Mouse (Mus musculus) intestine, postnatal 0 days (tissue): ENCODE results near the gene Epha2. TPM values are rescaled to one million over a fixed set of nuclear protein-coding genes. Genes with fewer than 3 reads are reported as not detected.
A peak's percentile ranks its signal among the peaks of the same experiment; 100 is the strongest.

Experiments used
- ATAC-seq: fragments of 200-750 bp; cut with Nextera tagmentation; 2 replicates; pipeline ENCODE4 v1.8.0; 2017; ENCODE audit warnings: mild to moderate bottlenecking, moderate TSS enrichment, moderate library complexity
- H3K27ac ChIP-seq: fragments of 300-500 bp; sonication (generic); 2 replicates; pipeline ENCODE4 v1.5.1; 2014; ENCODE audit warnings: mild to moderate bottlenecking, low read depth, low read length, moderate library complexity
- H3K27me3 ChIP-seq: fragments of 300-500 bp; sonication (generic); replicated peaks from 2 replicates; pipeline ENCODE4 v1.6.1; 2014; ENCODE audit warnings: low read length, mixed read lengths; ENCODE audit not compliant: control insufficient read depth, insufficient read depth
- H3K36me3 ChIP-seq: fragments of 300-500 bp; sonication (generic); 2 replicates; pipeline ENCODE4 v1.6.1; 2014; ENCODE audit warnings: mild to moderate bottlenecking, moderate library complexity; ENCODE audit not compliant: control insufficient read depth, insufficient read depth
- H3K4me1 ChIP-seq: fragments of 300-500 bp; sonication (generic); replicated peaks from 2 replicates; pipeline ENCODE4 v1.6.1; 2014; ENCODE audit warnings: antibody characterized with exemption, low read length, mixed read lengths; ENCODE audit not compliant: control insufficient read depth, insufficient read depth
- H3K4me2 ChIP-seq: fragments of 300-500 bp; sonication (generic); replicated peaks from 2 replicates; pipeline ENCODE4 v1.6.1; 2014; ENCODE audit warnings: low read depth, mild to moderate bottlenecking, moderate library complexity
- H3K4me3 ChIP-seq: fragments of 300-500 bp; sonication (generic); 2 replicates; pipeline ENCODE4 v1.5.1; 2014; ENCODE audit warnings: low read depth, low read length
- H3K9ac ChIP-seq: fragments of 300-500 bp; sonication (generic); 2 replicates; pipeline ENCODE4 v1.6.1; 2014; ENCODE audit warnings: mild to moderate bottlenecking, low read depth, low read length
- H3K9me3 ChIP-seq: fragments of 300-500 bp; sonication (generic); 2 replicates; pipeline ENCODE4 v1.6.1; 2016; ENCODE audit warnings: mixed run types; ENCODE audit not compliant: control insufficient read depth
- CTCF ChIP-seq: sonication (generic); IDR thresholded peaks from 2 replicates; pipeline ENCODE4 v1.5.1; 2016; ENCODE audit warnings: low read depth, mild to moderate bottlenecking, control low read depth, antibody characterized with exemption, moderate library complexity
- WGBS: fragments of 180-500 bp; shearing (Covaris S2); extraction: QIAGEN DNeasy Blood & Tissue Kit; methylation state at CpG from one replicate; pipeline ENCODE4 v1.1.7; 2014; 5-methylcytosine and 5-hydroxymethylcytosine counted together
- polyA plus RNA-seq: library from polyadenylated mRNA; unstranded; fragments of >200 nt; fragmentation: Nextera tagmentation; extraction: Ambion mirVana; gene quantifications from 2 replicates; pipeline ENCODE4 v1.2.1, GENCODE M21; 2015

Epha2 gene
- polyA plus RNA-seq, 1 experiment from 2014 or later, result 5.6 TPM

GRCm38 (mm10) chr4:141357811-141358210, 56.8 kb downstream of the Epha2 start:
- no peak overlapping the region for H3K4me3 ChIP-seq
- ATAC-seq, result no peak
- no peaks in the 10 kb centered on the region for H3K36me3 ChIP-seq
- H3K27ac ChIP-seq, result no peak overlapping the region
- no peak overlapping the region for H3K4me2 ChIP-seq
- no peak overlapping the region for H3K9ac ChIP-seq
- H3K4me1 ChIP-seq, result 0 out of 2 replicates have a peak, but pooled peaks cover 8% of the 10 kb centered on the region
- no peak for TF ChIP-seq CTCF
- H3K9me3 ChIP-seq, result no peaks in the 10 kb centered on the region
- no peaks in the 10 kb centered on the region for H3K27me3 ChIP-seq

GRCm38 (mm10) chr4:141359222-141359621, 58.2 kb downstream of the Epha2 start:
- Histone ChIP-seq H3K27me3 (no peaks in the 10 kb centered on the region), H3K4me1 (no peaks in the 10 kb centered on the region), H3K4me3 (no peak overlapping the region), H3K4me2 (no peak overlapping the region), H3K36me3 (no peaks in the 10 kb centered on the region), H3K9ac (no peak overlapping the region), H3K9me3 (no peaks in the 10 kb centered on the region), H3K27ac (no peak overlapping the region)
- no peak for ATAC-seq
- 80% methylated on average over 6 of the region's 6 CpGs for WGBS
- no peak for TF ChIP-seq CTCF

- H3K9ac ChIP-seq, result no peak overlapping the region
- TF ChIP-seq CTCF, result peak; percentile 75
- H3K9me3 ChIP-seq, result no peaks in the 10 kb centered on the region
- no peak overlapping the region for H3K4me2 ChIP-seq
- H3K4me3 ChIP-seq, result no peak overlapping the region
- no peaks in the 10 kb centered on the region for H3K4me1 ChIP-seq
- H3K27ac ChIP-seq, result no peak overlapping the region
- H3K27me3 ChIP-seq, result no peaks in the 10 kb centered on the region
- no peak for ATAC-seq
- no peaks in the 10 kb centered on the region for H3K36me3 ChIP-seq
- WGBS, result 45% methylated on average over 7 of the region's 7 CpGs
Measured at GRCm38 (mm10) chr4:141360846-141361245, 59.8 kb downstream of the Epha2 start.

GRCm38 (mm10) chr4:141362937-141363548, 62.0 kb downstream of the Epha2 start:
- H3K4me2 ChIP-seq, result no peak overlapping the region
- H3K4me1 ChIP-seq, result 0 out of 2 replicates have a peak, but pooled peaks cover 7% of the 10 kb centered on the region
- peak; percentile 93 for TF ChIP-seq CTCF
- 26% methylated on average over 11 of the region's 11 CpGs for WGBS
- no peaks in the 10 kb centered on the region for H3K9me3 ChIP-seq
- H3K27ac ChIP-seq, result no peak overlapping the region
- ATAC-seq, result peak; percentile 66
- no peak overlapping the region for H3K9ac ChIP-seq
- H3K36me3 ChIP-seq, result no peaks in the 10 kb centered on the region
- no peak overlapping the region for H3K4me3 ChIP-seq
- H3K27me3 ChIP-seq, result no peaks in the 10 kb centered on the region

GRCm38 (mm10) chr4:141365126-141365525, 64.1 kb downstream of the Epha2 start:
- H3K4me3 ChIP-seq, result no peak overlapping the region
- TF ChIP-seq CTCF, result no peak

GRCm38 (mm10) chr4:141365876-141366275, 64.8 kb downstream of the Epha2 start:
- H3K4me3 ChIP-seq, result no peak overlapping the region
- H3K9ac ChIP-seq, result no peak overlapping the region
- no peak for TF ChIP-seq CTCF
- H3K27me3 ChIP-seq, result no peaks in the 10 kb centered on the region
- H3K36me3 ChIP-seq, result no peaks in the 10 kb centered on the region
- H3K9me3 ChIP-seq, result no peaks in the 10 kb centered on the region
- no peak overlapping the region for H3K27ac ChIP-seq
- ATAC-seq, result no peak
- 0 out of 2 replicates have a peak, but pooled peaks cover 10% of the 10 kb centered on the region for H3K4me1 ChIP-seq
- H3K4me2 ChIP-seq, result no peak overlapping the region
- WGBS, result 64% methylated on average over 7 of the region's 7 CpGs

More at GRCm38 (mm10) chr4:141365126-141365525, 64.1 kb downstream of the Epha2 start:
- no peaks in the 10 kb centered on the region for H3K36me3 ChIP-seq
- 67% methylated on average over 8 of the region's 8 CpGs for WGBS
- no peak overlapping the region for H3K9ac ChIP-seq
- H3K4me2 ChIP-seq, result no peak overlapping the region
- no peak for ATAC-seq
- no peak overlapping the region for H3K27ac ChIP-seq
- H3K4me1 ChIP-seq, result 0 out of 2 replicates have a peak, but pooled peaks cover 10% of the 10 kb centered on the region
- H3K9me3 ChIP-seq, result no peaks in the 10 kb centered on the region
- H3K27me3 ChIP-seq, result no peaks in the 10 kb centered on the region
